Mouse (Mus musculus) midbrain, embryonic 12.5 days (tissue): ENCODE measurements around the gene Il17c. TPM values are rescaled to one million over a fixed set of nuclear protein-coding genes. Genes with fewer than 3 reads are reported as not detected.

Experiments
- ATAC-seq: fragments of 200-750 bp; cut with Nextera tagmentation; 2 replicates; pipeline ENCODE4 v1.8.0; 2017; ENCODE audit warnings: low read depth, moderate TSS enrichment, moderate library complexity; ENCODE audit not compliant: low FRiP score
- H3K27ac ChIP-seq: fragments of 300-500 bp; sonication (generic); replicated peaks from 2 replicates; pipeline ENCODE4 v1.5.1; 2016; ENCODE audit warnings: mild to moderate bottlenecking
- H3K27me3 ChIP-seq: fragments of 300-500 bp; sonication (generic); 2 replicates; pipeline ENCODE4 v1.6.1; 2016; ENCODE audit warnings: mild to moderate bottlenecking
- H3K36me3 ChIP-seq: fragments of 300-500 bp; sonication (generic); 2 replicates; pipeline ENCODE4 v1.6.1; 2016
- H3K4me1 ChIP-seq: fragments of 300-500 bp; sonication (generic); 2 replicates; pipeline ENCODE4 v1.6.1; 2016
- H3K4me2 ChIP-seq: fragments of 300-500 bp; sonication (generic); replicated peaks from 2 replicates; pipeline ENCODE4 v1.6.1; 2016; ENCODE audit warnings: mild to moderate bottlenecking, moderate library complexity
- H3K4me3 ChIP-seq: fragments of 300-500 bp; sonication (generic); 2 replicates; pipeline ENCODE4 v1.5.1; 2016; ENCODE audit warnings: mild to moderate bottlenecking
- H3K9ac ChIP-seq: fragments of 300-500 bp; sonication (generic); replicated peaks from 2 replicates; pipeline ENCODE4 v1.6.1; 2016; ENCODE audit warnings: mild to moderate bottlenecking, moderate library complexity
- H3K9me3 ChIP-seq: fragments of 300-500 bp; sonication (generic); 2 replicates; pipeline ENCODE4 v1.6.1; 2016; ENCODE audit warnings: mild to moderate bottlenecking
- WGBS: fragments of 180-500 bp; shearing (Covaris S2); methylation state at CpG from one replicate; pipeline ENCODE4 v1.1.7; 2016; 5-methylcytosine and 5-hydroxymethylcytosine counted together
- polyA plus RNA-seq: library from polyadenylated mRNA; unstranded; fragments of >200 nt; fragmentation: Nextera tagmentation; extraction: Ambion mirVana; gene quantifications from 2 replicates; pipeline ENCODE4 v1.2.1, GENCODE M21; 2016

The Il17c gene
- polyA plus RNA-seq, 1 experiment from 2014 or later: not detected

DNA sequence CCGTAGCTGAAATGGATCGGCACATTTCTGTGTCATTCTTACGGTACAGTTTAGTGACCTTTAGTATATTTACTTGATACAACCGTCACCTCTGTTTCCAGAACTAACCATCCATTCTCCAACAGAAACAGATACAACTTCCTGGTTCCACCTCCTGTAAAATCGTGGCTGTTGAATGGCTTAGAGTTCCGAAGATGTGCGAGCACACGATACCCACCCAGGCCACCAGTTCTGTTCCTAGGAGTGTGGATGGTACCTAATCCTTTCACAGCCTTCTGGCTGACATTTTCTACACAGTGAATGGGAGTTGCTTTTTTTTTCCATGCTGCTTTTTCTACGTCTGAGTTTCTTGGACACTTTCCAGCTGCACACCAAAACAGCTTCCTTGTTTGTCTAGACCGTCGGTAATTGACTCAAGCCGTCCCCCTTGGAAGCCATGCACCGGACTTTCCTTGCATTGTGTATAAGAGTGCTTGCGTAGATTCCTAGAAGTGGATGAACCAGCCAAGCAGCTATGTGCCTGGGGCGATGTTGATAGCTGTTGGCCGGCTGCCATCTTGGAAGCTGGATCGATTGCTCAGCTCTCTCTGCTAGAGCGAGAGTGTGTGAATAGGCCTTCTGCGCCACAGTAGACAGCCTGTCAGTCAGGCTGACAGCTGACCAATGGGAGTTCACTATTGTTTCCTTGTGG is 22.4 kb downstream of the Il17c start:
- peak overlapping the region; percentile 84 for H3K9ac ChIP-seq
- 33% methylated on average over 19 of the region's 19 CpGs for WGBS
- H3K27ac ChIP-seq: peak overlapping the region; percentile 98
- no peaks in the 10 kb centered on the region for H3K27me3 ChIP-seq
- peaks cover 8% of the 10 kb centered on the region for H3K36me3 ChIP-seq
- H3K9me3 ChIP-seq: no peaks in the 10 kb centered on the region
- peak overlapping the region; percentile 62 for H3K4me2 ChIP-seq
- H3K4me1 ChIP-seq: peaks cover 28% of the 10 kb centered on the region
- H3K4me3 ChIP-seq: peak overlapping the region; percentile 70
- peak; percentile 16; the same call in 1 of the 2 replicates for ATAC-seq

DNA sequence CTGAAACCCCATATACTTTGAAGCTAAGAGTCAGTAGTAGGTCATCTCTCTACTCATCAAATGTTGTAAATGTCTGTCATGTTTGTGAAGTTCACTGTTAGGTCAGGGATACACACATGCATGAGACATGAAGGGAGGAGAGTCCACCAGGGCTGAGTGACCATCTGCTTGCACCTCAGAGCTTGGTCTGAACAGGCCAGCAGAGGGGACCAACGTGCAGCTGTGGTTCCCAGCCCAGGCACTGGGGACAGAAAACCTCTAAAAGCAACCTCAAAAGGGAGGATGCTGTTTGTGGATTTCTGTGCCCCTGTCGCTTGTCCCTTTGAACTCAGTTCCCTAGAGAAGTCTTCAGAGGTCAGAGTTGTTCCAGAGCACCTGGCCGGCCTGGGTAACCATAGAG is 23.4 kb downstream of the Il17c start:
- no peak overlapping the region for H3K9ac ChIP-seq
- 67% methylated on average over 3 of the region's 3 CpGs for WGBS
- H3K4me1 ChIP-seq: peaks cover 28% of the 10 kb centered on the region
- peak overlapping the region; percentile 62 for H3K4me2 ChIP-seq
- no peak for ATAC-seq
- no peaks in the 10 kb centered on the region for H3K9me3 ChIP-seq
- H3K27ac ChIP-seq: peak overlapping the region; percentile 98
- peak overlapping the region; percentile 7; the same call in 1 of the 2 replicates for H3K4me3 ChIP-seq
- H3K27me3 ChIP-seq: no peaks in the 10 kb centered on the region
- no peaks in the 10 kb centered on the region for H3K36me3 ChIP-seq

- WGBS: 84% methylated on average over 7 of the region's 7 CpGs
- Histone ChIP-seq H3K9me3 (no peaks in the 10 kb centered on the region), H3K27me3 (peaks cover 13% of the 10 kb centered on the region; the same call in 1 of the 2 replicates), H3K4me3 (no peak overlapping the region), H3K4me1 (no peaks in the 10 kb centered on the region), H3K36me3 (no peaks in the 10 kb centered on the region), H3K27ac (no peak overlapping the region), H3K9ac (no peak overlapping the region), H3K4me2 (no peak overlapping the region)
- ATAC-seq: no peak
Observed at GRCm38 (mm10) chr8:122451161-122451703, 29.4 kb downstream of the Il17c start.

DNA sequence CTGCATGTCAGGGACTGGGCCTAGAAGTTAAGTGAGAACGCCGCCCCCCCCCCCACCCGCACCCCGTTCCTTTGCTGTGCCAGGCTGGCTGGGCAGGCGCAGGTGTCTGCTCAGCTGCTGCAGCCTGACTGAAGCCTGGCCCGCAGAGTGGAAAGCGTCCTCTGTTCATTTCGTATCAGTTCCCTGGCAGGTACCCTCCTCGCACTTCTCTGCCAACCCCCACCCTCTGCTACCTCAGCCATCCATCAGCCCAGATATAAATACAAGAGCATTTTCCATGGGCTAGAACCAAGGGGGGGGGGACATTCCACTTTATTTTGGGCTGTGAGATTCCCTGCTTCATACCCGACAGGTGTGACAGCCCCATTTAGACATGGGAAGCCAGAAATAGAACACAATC is 30.3 kb downstream of the Il17c start:
- no peak overlapping the region for H3K4me3 ChIP-seq
- no peak for ATAC-seq
- no peaks in the 10 kb centered on the region for H3K36me3 ChIP-seq
- 86% methylated on average over 10 of the region's 10 CpGs for WGBS
- no peak overlapping the region for H3K9ac ChIP-seq
- H3K27me3 ChIP-seq: peaks cover 21% of the 10 kb centered on the region
- H3K4me2 ChIP-seq: no peak overlapping the region
- no peaks in the 10 kb centered on the region for H3K9me3 ChIP-seq
- no peaks in the 10 kb centered on the region for H3K4me1 ChIP-seq
- no peak overlapping the region for H3K27ac ChIP-seq

GRCm38 (mm10) chr8:122454409-122454808 is 32.6 kb downstream of the Il17c start:
- no peaks in the 10 kb centered on the region for H3K9me3 ChIP-seq
- no peak overlapping the region for H3K4me3 ChIP-seq
- no peak overlapping the region for H3K27ac ChIP-seq
- 86% methylated on average over 6 of the region's 6 CpGs for WGBS
- ATAC-seq: no peak
- H3K4me2 ChIP-seq: no peak overlapping the region
- no peak overlapping the region for H3K9ac ChIP-seq
- no peaks in the 10 kb centered on the region for H3K36me3 ChIP-seq
- H3K27me3 ChIP-seq: peaks cover 42% of the 10 kb centered on the region
- H3K4me1 ChIP-seq: no peaks in the 10 kb centered on the region

- Histone ChIP-seq H3K9ac (no peak overlapping the region), H3K4me2 (no peak overlapping the region), H3K9me3 (no peaks in the 10 kb centered on the region), H3K4me3 (no peak overlapping the region), H3K4me1 (peaks cover 11% of the 10 kb centered on the region), H3K27ac (no peak overlapping the region), H3K36me3 (no peaks in the 10 kb centered on the region), H3K27me3 (peaks cover 70% of the 10 kb centered on the region)
- no peak for ATAC-seq
- WGBS: 79% methylated on average over 11 of the region's 11 CpGs
Observed at GRCm38 (mm10) chr8:122457171-122457570, 35.4 kb downstream of the Il17c start.

- H3K4me2 ChIP-seq: no peak overlapping the region
- peaks cover 11% of the 10 kb centered on the region for H3K4me1 ChIP-seq
- WGBS: 66% methylated on average over 6 of the region's 6 CpGs
- peaks cover 81% of the 10 kb centered on the region for H3K27me3 ChIP-seq
- no peak for ATAC-seq
- no peaks in the 10 kb centered on the region for H3K9me3 ChIP-seq
- no peak overlapping the region for H3K27ac ChIP-seq
- no peak overlapping the region for H3K4me3 ChIP-seq
- no peaks in the 10 kb centered on the region for H3K36me3 ChIP-seq
- H3K9ac ChIP-seq: no peak overlapping the region
Observed at GRCm38 (mm10) chr8:122459218-122459900, 37.5 kb downstream of the Il17c start.

DNA sequence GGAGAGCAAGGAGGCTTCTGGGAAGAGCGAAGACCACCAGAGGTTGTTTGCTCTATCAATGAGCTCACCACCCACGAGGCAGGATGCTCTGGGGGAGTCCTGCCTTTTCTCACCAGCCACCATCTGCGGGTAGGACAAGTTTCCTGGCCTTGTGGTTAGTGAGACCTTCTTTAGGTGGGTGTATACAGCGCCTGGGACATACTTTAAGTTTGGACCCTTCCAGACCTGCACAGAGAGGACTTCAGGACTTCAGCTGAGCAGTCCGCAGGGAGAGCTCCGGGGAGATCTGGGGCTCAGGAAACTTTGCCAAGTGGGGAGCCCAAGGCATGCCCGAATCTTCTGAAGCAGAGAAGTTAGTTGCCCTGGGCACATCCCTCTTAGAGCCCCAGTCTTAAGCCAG is 38.2 kb downstream of the Il17c start:
- H3K27me3 ChIP-seq: peaks cover 76% of the 10 kb centered on the region
- no peak overlapping the region for H3K9ac ChIP-seq
- ATAC-seq: no peak
- WGBS: 29% methylated on average over 7 of the region's 7 CpGs
- H3K27ac ChIP-seq: no peak overlapping the region
- no peaks in the 10 kb centered on the region for H3K9me3 ChIP-seq
- H3K36me3 ChIP-seq: no peaks in the 10 kb centered on the region
- H3K4me2 ChIP-seq: peak overlapping the region; percentile 61
- peaks cover 11% of the 10 kb centered on the region for H3K4me1 ChIP-seq
- peak overlapping the region; percentile 34 for H3K4me3 ChIP-seq

DNA sequence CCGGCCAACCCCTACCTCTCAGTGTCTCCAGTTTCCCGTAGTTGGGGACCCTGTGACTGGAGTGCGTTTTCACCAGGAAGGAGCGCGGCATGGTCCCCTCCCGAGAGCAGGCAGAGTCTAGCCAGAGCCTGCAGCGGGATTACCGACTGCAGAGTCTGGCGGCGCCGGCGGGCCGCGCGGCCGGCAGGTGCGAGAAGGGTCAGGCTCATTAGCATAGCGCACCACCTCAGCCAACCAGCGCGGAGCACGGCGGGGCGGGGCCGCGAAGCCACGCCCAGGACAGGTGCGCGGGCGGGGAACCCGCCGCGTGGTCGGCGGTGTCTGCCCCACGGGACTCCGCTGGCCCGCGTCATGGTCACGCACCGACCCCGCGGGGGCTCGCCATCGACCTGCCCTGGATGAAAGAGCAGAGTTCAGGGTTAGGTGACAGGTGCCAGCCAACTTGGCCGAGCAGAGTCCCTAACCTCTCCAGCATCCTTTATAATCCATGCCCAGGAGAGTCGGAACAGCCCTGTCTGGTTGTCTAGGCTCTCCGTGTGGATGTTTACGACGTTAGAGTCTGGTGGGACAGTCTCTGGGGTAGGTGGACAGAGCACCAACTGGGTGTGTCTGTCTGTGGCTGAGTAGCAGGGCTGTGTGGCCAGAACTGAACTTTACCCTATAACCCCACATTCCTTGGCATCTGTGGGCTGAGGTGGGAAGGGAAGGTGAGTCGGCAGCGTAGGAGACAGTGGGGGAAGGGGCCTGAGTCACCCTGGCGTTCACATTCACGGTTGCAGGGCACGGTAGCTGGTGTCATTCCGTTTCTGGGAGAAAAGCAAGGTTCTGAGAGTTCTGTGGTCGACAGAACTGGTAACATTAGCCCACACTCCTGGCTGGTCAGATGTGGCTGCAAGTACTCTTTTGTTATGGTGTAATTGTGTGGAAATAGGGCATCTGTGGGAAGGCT is 39.0 kb downstream of the Il17c start, which contains the start of gene Snai3:
Gene Snai3, minus strand, starts transcription at position 210 of the 949 bp plus-strand sequence.
- Histone ChIP-seq H3K9me3 (no peaks in the 10 kb centered on the region), H3K4me1 (peaks cover 11% of the 10 kb centered on the region), H3K4me2 (peak within 1 kb of the TSS; percentile 61), H3K27me3 (peaks cover 72% of the 10 kb centered on the region), H3K9ac (peak within 1 kb of the TSS; percentile 25; the same call in 1 of the 2 replicates), H3K36me3 (peaks cover 4% of the 10 kb centered on the region), H3K4me3 (peak within 1 kb of the TSS; percentile 34), H3K27ac (no peak within 1 kb of the TSS)
- WGBS: 4% methylated on average over 54 of the region's 56 CpGs
- no peak for ATAC-seq

DNA sequence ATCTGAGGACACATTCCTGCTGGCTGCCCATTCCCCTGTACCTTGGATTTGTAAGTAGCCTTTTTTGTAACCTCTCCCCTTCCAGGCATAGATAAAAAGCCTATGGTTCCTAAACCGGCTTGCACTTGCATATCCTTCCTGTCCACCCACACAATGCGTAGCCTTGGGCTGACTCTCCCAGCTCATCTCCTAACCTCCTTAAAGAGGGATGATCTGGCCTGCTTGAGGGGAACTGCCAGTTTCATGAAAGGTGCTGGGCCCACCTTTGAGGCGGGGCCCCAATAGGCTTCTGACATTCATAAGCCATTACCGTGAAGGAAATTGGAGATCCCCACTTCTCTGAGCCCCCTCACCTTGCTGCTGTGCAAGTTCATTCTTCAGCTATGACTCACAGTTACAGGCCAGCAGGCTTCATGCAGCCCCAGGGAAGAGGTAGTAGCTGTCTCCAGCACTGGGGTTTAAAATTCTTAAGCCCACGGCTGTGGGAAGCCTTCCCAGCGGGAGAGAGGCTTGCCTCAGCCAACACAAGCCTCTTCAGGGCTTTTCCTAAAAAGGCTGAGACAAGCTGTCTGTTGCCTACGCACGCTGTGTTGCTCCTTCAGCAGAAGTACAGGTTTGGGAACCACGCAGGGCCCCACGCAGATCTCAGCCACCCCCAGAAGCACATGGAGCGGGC is 39.8 kb downstream of the Il17c start:
- no peak overlapping the region for H3K27ac ChIP-seq
- 59% methylated on average over 11 of the region's 11 CpGs for WGBS
- ATAC-seq: no peak
- no peaks in the 10 kb centered on the region for H3K9me3 ChIP-seq
- no peak overlapping the region for H3K9ac ChIP-seq
- peaks cover 12% of the 10 kb centered on the region for H3K36me3 ChIP-seq
- H3K4me2 ChIP-seq: no peak overlapping the region
- peaks cover 11% of the 10 kb centered on the region for H3K4me1 ChIP-seq
- H3K27me3 ChIP-seq: peaks cover 64% of the 10 kb centered on the region
- H3K4me3 ChIP-seq: no peak overlapping the region

DNA sequence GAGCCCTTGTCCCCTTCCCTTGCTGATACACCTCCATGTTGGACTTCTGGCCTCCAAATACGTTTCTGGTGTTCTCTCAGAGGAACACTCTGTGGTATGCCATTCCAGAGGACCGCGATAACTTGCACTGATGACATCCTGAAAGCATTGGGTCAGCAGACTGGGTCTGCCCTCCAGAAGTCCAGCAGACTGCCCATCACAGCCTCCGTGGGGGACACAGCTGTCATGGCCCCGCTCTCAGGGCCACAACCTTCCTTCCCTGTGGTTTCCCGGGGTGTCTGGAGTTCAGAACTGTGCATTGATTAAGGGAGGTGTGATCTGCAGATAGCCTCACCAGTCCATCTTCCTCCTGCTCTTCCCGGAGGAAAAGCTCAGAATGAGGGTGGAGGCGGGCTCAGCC is 40.7 kb downstream of the Il17c start:
- Histone ChIP-seq H3K9ac (no peak overlapping the region), H3K27me3 (peaks cover 56% of the 10 kb centered on the region), H3K4me2 (no peak overlapping the region), H3K36me3 (peaks cover 21% of the 10 kb centered on the region), H3K27ac (no peak overlapping the region), H3K9me3 (no peaks in the 10 kb centered on the region), H3K4me1 (peaks cover 11% of the 10 kb centered on the region), H3K4me3 (no peak overlapping the region)
- ATAC-seq: no peak
- WGBS: 72% methylated on average over 8 of the region's 8 CpGs
